Mouse (Mus musculus) embryonic facial prominence, embryonic 15.5 days (tissue): Measurements from ENCODE around the gene Zbtb46. TPM values are rescaled to one million over a fixed set of nuclear protein-coding genes. Genes with fewer than 3 reads are reported as not detected.

ENCODE experiments used
- ATAC-seq: fragments of 200-750 bp; cut with Nextera tagmentation; 2 replicates; pipeline ENCODE4 v1.8.0; 2017; ENCODE audit warnings: low read depth, moderate TSS enrichment; ENCODE audit not compliant: insufficient number of reproducible peaks, low FRiP score, low TSS enrichment
- H3K27ac ChIP-seq: fragments of 300-500 bp; sonication (generic); replicated peaks from 2 replicates; pipeline ENCODE4 v1.5.1; 2015; ENCODE audit warnings: mild to moderate bottlenecking, inconsistent platforms
- H3K27me3 ChIP-seq: fragments of 300-500 bp; sonication (generic); 2 replicates; pipeline ENCODE4 v1.6.1; 2015; ENCODE audit warnings: inconsistent platforms
- H3K36me3 ChIP-seq: fragments of 300-500 bp; sonication (generic); 2 replicates; pipeline ENCODE4 v1.6.1; 2015; ENCODE audit warnings: mild to moderate bottlenecking, inconsistent platforms
- H3K4me1 ChIP-seq: fragments of 300-500 bp; sonication (generic); 2 replicates; pipeline ENCODE4 v1.6.1; 2015; ENCODE audit warnings: inconsistent platforms
- H3K4me2 ChIP-seq: fragments of 300-500 bp; sonication (generic); replicated peaks from 2 replicates; pipeline ENCODE4 v1.6.1; 2015; ENCODE audit warnings: mild to moderate bottlenecking, inconsistent platforms
- H3K4me3 ChIP-seq: fragments of 300-500 bp; sonication (generic); replicated peaks from 2 replicates; pipeline ENCODE4 v1.5.1; 2015; ENCODE audit warnings: mild to moderate bottlenecking, inconsistent platforms
- H3K9ac ChIP-seq: fragments of 300-500 bp; sonication (generic); 2 replicates; pipeline ENCODE4 v1.6.1; 2015; ENCODE audit warnings: inconsistent platforms
- H3K9me3 ChIP-seq: fragments of 300-500 bp; sonication (generic); replicated peaks from 2 replicates; pipeline ENCODE4 v1.6.1; 2016; ENCODE audit warnings: inconsistent platforms
- WGBS: fragments of 180-500 bp; shearing (Covaris S2); methylation state at CpG from one replicate; pipeline ENCODE4 v1.1.7; 2015; 5-methylcytosine and 5-hydroxymethylcytosine counted together
- polyA plus RNA-seq: library from polyadenylated mRNA; unstranded; fragments of >200 nt; fragmentation: Nextera tagmentation; extraction: Ambion mirVana; gene quantifications from 2 replicates; pipeline ENCODE4 v1.2.1, GENCODE M21; 2015

The Zbtb46 gene
- polyA plus RNA-seq, 1 experiment from 2014 or later, result 4.6 TPM

DNA sequence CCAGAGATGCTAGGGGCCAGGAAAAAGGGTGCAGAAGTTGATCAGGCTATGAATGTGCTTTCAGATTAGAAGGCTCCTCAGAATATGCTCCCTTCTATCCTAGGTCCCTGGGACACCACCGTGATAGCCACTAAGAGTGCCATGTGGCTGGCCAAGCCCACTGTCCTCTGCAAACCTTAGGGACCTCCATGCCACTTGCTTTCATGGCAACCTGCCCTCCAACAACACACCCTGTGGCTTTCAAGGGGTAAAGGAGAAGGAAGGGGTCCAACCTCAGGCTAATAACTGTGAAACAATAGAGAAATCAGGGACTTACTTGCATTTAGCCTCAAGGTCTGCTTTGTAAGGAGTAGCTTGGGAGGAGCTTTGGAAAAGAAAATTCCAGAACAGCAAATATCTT lies 3.4 kb upstream of the Zbtb46 start:
- H3K9me3 ChIP-seq, result no peaks in the 10 kb centered on the region
- no peak overlapping the region for H3K4me3 ChIP-seq
- 81% methylated on average over 1 of the region's 1 CpGs for WGBS
- no peak for ATAC-seq
- peaks cover 62% of the 10 kb centered on the region for H3K27me3 ChIP-seq
- H3K27ac ChIP-seq, result no peak overlapping the region
- no peak overlapping the region for H3K9ac ChIP-seq
- no peaks in the 10 kb centered on the region for H3K36me3 ChIP-seq
- H3K4me2 ChIP-seq, result no peak overlapping the region
- H3K4me1 ChIP-seq, result peaks cover 22% of the 10 kb centered on the region

DNA sequence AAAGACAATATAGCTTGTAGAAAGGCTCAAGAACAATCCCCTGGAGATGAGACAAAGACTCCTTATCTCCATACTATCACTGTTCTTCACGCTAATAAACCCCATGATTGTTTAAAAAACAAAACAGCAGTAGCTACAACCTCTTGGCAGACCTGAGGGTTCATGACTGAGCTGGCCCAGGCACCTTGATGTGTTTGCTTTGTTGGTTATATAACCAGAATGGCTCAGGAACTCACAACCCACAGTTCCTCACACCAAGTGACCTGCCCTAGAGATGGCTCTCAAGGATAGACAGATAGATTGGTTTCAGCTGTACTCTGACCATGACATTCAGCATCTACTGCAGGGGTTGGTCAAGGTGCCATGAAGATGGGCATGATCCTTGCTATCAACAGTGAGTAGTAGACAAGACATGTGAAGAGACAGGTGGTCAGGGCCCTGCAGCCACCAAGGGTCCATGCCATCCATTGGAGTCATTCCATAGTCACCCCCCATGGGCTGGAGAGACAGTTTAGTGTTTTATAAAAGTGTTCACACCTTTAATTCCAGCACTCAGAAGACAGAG lies 2.4 kb upstream of the Zbtb46 start:
- WGBS, result 88% methylated on average over 1 of the region's 1 CpGs
- H3K27me3 ChIP-seq, result peaks cover 71% of the 10 kb centered on the region

DNA sequence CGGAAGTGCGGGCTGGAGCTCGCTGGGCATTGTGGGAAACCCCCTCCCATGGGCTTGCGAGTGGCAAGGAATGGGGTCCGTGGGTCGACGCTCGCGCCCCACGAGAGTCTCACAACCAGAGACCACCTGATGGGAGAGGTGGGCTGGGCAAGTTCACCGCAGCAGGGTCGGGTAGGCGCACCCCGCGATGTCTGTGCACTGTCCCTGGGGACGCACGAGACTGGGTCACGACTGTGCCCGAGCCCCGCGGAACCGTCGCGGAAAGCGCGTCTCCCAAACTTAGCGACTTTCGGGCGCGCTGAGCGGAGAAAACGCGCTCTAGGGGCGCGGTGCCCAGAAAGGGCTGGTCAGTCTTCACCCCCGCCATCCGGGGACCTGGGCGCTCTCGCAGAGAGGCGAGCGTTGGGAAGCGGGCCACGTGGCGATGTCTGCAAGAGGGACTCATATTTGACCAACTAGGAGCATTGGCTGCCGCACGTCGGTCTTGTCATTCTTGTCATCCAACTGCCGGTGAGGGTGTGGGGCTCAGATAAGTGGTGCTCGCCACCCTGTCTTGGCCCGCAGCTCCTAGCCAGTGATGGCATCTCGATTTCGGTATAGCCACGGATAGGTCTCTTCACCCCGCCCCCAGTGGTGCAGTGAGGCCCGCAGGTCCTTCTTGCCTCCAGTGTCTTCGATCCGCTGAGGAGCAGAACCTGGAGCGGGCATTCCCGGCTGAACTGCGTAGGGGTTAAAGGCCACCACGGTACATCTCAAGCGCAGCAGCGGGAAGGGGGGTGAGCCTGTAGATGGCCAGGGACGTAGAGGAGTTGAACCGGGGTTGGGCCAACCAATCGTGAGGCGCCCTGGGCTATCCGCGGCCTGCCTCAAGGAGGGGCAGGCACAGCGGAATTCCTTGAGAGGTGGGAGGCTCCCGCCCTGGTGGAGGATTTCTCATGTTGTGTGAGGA lies 721 bp upstream of the Zbtb46 start:
- Histone ChIP-seq H3K4me1 (peaks cover 22% of the 10 kb centered on the region), H3K27ac (no peak overlapping the region), H3K4me2 (peak overlapping the region; percentile 100), H3K4me3 (peak overlapping the region; percentile 80), H3K36me3 (no peaks in the 10 kb centered on the region), H3K27me3 (peaks cover 72% of the 10 kb centered on the region), H3K9me3 (no peaks in the 10 kb centered on the region), H3K9ac (peak overlapping the region; percentile 37)
- under 1% methylated on average over 71 of the region's 71 CpGs for WGBS
- peak; percentile 13 for ATAC-seq

More for the DNA sequence above, 2.4 kb upstream of the Zbtb46 start:
- Histone ChIP-seq H3K4me1 (peaks cover 22% of the 10 kb centered on the region), H3K9ac (no peak overlapping the region), H3K9me3 (no peaks in the 10 kb centered on the region), H3K27ac (no peak overlapping the region), H3K36me3 (no peaks in the 10 kb centered on the region), H3K4me3 (no peak overlapping the region), H3K4me2 (no peak overlapping the region)
- no peak for ATAC-seq

DNA sequence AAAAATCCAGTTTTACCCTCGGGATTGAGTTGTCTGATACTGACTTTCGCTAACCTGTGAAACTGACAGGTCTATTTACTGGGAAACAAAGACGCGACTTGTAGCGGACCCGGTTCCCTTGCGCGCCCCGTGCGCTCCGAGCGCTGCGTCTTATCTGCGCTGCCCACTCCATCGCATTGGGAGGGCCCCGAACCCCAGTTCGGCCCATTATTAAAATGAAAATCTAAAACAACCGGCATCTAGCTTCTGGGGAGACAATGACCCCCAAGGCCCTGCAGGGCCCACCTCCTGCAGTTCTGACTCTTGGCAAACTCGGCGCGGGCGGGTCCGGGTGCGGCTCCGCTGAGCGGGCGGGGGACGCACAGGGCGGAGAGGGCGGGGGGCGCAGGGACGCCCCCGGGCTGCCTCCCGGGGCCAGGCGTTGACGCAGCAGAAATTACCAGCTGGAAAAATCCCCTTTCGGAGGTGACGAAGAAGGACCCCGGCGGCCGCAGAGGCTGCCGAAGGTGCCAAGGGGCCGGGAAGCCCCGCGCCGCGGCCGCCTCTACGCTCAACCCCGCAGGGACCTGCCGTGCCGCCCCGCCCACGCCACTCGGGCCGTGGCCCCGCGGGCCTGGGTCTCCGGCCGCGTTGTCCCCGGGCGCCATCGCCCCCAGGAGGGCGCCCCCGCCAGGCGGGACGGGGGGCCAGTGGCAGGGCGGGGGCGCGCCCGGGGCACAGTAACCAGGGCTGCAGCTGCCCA lies 644 bp downstream of the Zbtb46 start:
- Histone ChIP-seq H3K4me2 (peak overlapping the region; percentile 100), H3K9ac (peak overlapping the region; percentile 57), H3K27me3 (peaks cover 67% of the 10 kb centered on the region), H3K27ac (no peak overlapping the region), H3K36me3 (no peaks in the 10 kb centered on the region), H3K4me1 (peaks cover 22% of the 10 kb centered on the region), H3K4me3 (peak overlapping the region; percentile 80), H3K9me3 (no peaks in the 10 kb centered on the region)
- no peak for ATAC-seq
- WGBS, result under 1% methylated on average over 71 of the region's 72 CpGs

DNA sequence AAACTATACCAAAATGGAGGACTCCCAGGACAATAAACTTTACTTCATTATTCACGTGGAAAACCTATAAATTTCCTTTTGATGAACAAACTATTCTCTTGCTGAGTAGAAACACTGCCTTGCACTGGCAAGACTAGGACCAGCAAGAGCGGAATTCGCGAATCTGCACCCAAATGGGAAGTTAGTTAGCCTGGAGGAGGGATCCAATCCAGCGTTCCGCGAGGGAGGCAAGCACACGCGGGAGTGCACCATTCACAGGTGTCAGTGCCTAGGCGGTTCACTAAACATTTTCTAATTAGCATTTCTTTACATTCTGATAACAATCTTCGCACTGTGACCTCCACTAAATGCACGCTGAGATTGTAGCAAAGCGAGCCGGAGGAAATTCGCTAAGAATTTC lies 1.4 kb downstream of the Zbtb46 start:
- H3K27me3 ChIP-seq, result peaks cover 61% of the 10 kb centered on the region
- H3K9ac ChIP-seq, result no peak overlapping the region
- 4% methylated on average over 15 of the region's 15 CpGs for WGBS
- H3K9me3 ChIP-seq, result no peaks in the 10 kb centered on the region
- no peaks in the 10 kb centered on the region for H3K36me3 ChIP-seq
- H3K27ac ChIP-seq, result no peak overlapping the region
- ATAC-seq, result no peak
- H3K4me3 ChIP-seq, result peak overlapping the region; percentile 80
- peaks cover 22% of the 10 kb centered on the region for H3K4me1 ChIP-seq
- peak overlapping the region; percentile 100 for H3K4me2 ChIP-seq

DNA sequence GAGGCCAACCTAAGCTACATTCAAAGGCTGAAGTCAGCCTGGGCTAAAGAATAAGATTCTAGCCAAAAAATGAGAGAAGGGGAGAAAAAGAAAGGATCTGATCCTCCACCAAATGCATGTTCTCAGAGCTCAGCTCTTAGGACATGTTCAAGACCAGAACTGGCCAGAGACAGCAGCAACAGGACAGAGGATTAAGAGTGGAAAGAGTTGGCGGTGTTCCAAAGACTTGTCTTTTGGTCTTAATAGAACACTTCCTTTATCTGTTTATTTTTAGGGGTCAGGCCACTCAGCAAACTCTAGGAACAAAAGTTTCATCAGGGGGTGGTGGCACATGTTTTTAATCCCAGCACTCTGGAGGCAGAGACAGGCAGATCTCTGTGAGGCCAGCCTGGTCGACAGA lies 3.3 kb downstream of the Zbtb46 start:
- no peak for ATAC-seq
- H3K27me3 ChIP-seq, result peaks cover 44% of the 10 kb centered on the region
- H3K27ac ChIP-seq, result no peak overlapping the region
- H3K9me3 ChIP-seq, result no peaks in the 10 kb centered on the region
- H3K4me3 ChIP-seq, result no peak overlapping the region
- peaks cover 22% of the 10 kb centered on the region for H3K4me1 ChIP-seq
- H3K9ac ChIP-seq, result no peak overlapping the region
- H3K36me3 ChIP-seq, result no peaks in the 10 kb centered on the region
- WGBS, result 70% methylated on average over 2 of the region's 2 CpGs
- no peak overlapping the region for H3K4me2 ChIP-seq

DNA sequence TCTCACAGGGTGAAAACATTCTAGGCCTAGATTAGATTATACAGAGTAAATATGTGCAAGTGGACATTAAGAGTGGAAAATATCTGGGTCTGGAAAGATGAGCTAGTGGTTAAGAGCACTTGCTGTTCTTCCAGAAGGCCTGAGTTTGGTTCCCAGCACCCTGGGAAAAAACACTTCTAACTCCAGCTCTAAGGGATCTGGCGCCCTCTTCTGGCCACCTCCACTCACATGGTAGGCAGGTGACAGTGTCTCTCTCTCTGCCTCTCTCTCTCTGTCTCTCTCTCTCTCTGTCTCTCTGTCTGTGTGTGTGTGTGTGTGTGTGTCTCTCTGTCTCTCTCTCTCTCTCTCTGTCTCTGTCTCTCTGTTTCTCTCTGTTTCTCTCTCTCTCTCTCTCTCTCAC lies 6.0 kb downstream of the Zbtb46 start:
- 43% methylated on average over 1 of the region's 1 CpGs for WGBS
- no peak for ATAC-seq
- no peaks in the 10 kb centered on the region for H3K36me3 ChIP-seq
- no peaks in the 10 kb centered on the region for H3K9me3 ChIP-seq
- no peak overlapping the region for H3K4me3 ChIP-seq
- peaks cover 20% of the 10 kb centered on the region for H3K27me3 ChIP-seq
- H3K4me2 ChIP-seq, result no peak overlapping the region
- no peak overlapping the region for H3K27ac ChIP-seq
- H3K9ac ChIP-seq, result no peak overlapping the region
- H3K4me1 ChIP-seq, result peaks cover 6% of the 10 kb centered on the region

DNA sequence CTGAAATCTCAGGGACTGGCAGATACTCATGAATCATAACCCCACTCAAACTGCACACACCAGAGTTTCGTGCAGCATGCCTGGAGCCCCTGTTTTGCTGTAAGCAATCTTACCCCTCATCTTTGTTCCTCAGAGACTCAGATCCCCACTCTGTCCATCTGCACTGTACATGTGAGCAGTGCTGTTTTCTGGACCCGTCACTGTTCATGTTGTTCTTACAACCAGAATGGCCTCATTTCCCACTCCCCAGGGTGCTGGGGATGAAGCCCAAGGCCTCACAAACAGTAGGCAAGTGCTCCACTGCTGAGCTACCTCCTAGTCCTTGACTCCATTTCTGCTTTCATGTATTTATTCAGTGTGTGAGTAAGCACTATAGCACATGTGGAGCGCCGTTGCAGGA lies 7.0 kb downstream of the Zbtb46 start:
- 61% methylated on average over 4 of the region's 4 CpGs for WGBS
- H3K27me3 ChIP-seq, result peaks cover 10% of the 10 kb centered on the region
- H3K4me1 ChIP-seq, result no peaks in the 10 kb centered on the region
- H3K9ac ChIP-seq, result no peak overlapping the region
- ATAC-seq, result no peak
- no peaks in the 10 kb centered on the region for H3K36me3 ChIP-seq
- no peak overlapping the region for H3K4me2 ChIP-seq
- H3K4me3 ChIP-seq, result no peak overlapping the region
- no peak overlapping the region for H3K27ac ChIP-seq
- H3K9me3 ChIP-seq, result no peaks in the 10 kb centered on the region

DNA sequence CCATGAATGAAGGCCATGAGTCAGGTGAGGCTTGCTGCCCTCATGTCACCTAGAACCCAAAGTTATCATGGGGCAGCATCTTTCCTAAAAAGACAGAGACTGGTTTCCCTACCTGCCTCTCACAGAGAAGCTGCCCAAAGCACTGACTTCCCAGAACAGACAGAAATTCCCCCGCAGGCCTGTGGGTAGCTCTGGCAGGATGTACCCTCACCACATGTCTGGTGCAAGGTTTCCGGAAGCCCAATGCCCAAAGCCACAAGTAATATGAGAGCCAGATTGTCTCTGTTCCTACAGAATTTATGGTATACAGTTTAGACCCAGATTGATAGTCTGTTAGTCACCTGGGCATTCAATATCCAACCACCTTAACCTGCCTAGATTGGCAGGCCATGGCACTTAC lies 16.2 kb downstream of the Zbtb46 start:
- WGBS, result 56% methylated on average over 2 of the region's 2 CpGs
- Histone ChIP-seq H3K36me3 (no peaks in the 10 kb centered on the region), H3K4me2 (no peak overlapping the region), H3K4me1 (no peaks in the 10 kb centered on the region), H3K27me3 (no peaks in the 10 kb centered on the region), H3K9me3 (no peaks in the 10 kb centered on the region), H3K4me3 (no peak overlapping the region), H3K9ac (no peak overlapping the region), H3K27ac (no peak overlapping the region)
- ATAC-seq, result no peak

DNA sequence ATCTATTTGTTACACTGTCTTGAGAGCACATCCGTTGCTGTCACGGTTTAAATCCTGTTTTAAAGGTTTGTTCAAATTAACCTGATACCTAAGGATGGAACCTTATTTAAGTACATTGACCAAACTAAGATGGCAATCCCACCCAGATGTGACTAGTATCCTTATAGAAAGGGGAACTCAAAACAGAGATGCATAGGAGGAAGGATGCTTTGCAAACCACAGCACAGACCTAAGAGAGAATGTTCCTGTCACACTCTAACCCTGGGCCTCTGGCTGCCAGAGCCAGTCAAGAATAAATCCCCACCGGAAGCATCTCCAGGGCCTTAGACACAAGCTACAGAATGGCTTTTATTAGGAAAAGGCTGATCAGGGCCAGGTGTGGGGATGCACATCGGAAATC lies 21.1 kb downstream of the Zbtb46 start:
- no peak for ATAC-seq
- Histone ChIP-seq H3K27me3 (no peaks in the 10 kb centered on the region), H3K4me3 (no peak overlapping the region), H3K36me3 (no peaks in the 10 kb centered on the region), H3K27ac (no peak overlapping the region), H3K4me2 (no peak overlapping the region), H3K9me3 (no peaks in the 10 kb centered on the region), H3K9ac (no peak overlapping the region), H3K4me1 (no peaks in the 10 kb centered on the region)
- WGBS, result 54% methylated on average over 4 of the region's 4 CpGs

DNA sequence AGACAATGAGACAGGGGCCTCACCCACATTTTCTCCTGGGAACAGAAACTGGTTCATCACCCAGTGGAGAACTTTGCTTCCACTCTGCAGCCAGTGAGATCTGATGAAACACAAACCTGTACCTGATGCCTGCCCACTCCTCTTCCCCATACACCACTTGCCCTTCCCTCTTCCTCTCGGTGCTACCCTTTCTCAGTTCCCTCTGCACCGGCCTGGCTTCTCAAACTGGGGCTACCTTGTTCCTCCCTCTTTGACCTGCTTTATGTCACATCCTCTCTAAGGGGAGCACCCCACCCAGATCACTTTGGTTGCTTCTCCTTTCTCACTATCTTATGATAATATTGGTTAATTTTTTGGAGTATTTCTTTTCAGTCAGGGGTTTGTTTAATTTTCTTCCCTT lies 23.0 kb downstream of the Zbtb46 start:
- H3K27ac ChIP-seq, result no peak overlapping the region
- 87% methylated on average over 2 of the region's 2 CpGs for WGBS
- H3K36me3 ChIP-seq, result no peaks in the 10 kb centered on the region
- H3K9me3 ChIP-seq, result no peaks in the 10 kb centered on the region
- H3K9ac ChIP-seq, result no peak overlapping the region
- no peak overlapping the region for H3K4me2 ChIP-seq
- H3K27me3 ChIP-seq, result no peaks in the 10 kb centered on the region
- H3K4me1 ChIP-seq, result no peaks in the 10 kb centered on the region
- no peak overlapping the region for H3K4me3 ChIP-seq
- ATAC-seq, result no peak
